Mouse (Mus musculus) CH12.LX (cell line): ENCODE data around the gene Fgf16.

Experiments
- CHD2 ChIP-seq: IDR thresholded peaks from 2 replicates; pipeline ENCODE4 v1.6.1; 2011; ENCODE audit warnings: low read length, improper control_type of control experiment
- CTCF ChIP-seq, 2 experiments: IDR thresholded peaks in 1 of 2; conservative IDR thresholded peaks in 1 of 2; 2 replicates each; pipeline ENCODE4 v1.5.1; 2011 to 2012; ENCODE audit warnings: low read depth in 2 of 2, low read length in 2 of 2, improper control_type of control experiment in 1 of 2, inconsistent platforms in 1 of 2, mild to moderate bottlenecking in 1 of 2, moderate library complexity in 1 of 2
- E2F4 ChIP-seq: IDR thresholded peaks from 2 replicates; pipeline ENCODE4 v1.6.1; 2011; ENCODE audit warnings: low read depth, low read length, improper control_type of control experiment; ENCODE audit not compliant: insufficient replicate concordance
- EP300 ChIP-seq: IDR thresholded peaks from 2 replicates; pipeline ENCODE4 v1.6.1; 2011; ENCODE audit warnings: low read length, improper control_type of control experiment
- ETS1 ChIP-seq: conservative IDR thresholded peaks from 2 replicates; pipeline ENCODE4 v1.6.1; 2012; ENCODE audit warnings: low read depth, mild to moderate bottlenecking, inconsistent platforms, low read length, improper control_type of control experiment, moderate library complexity
- JUN ChIP-seq: IDR thresholded peaks from 2 replicates; pipeline ENCODE4 v1.6.1; 2011; ENCODE audit warnings: low read depth, mild to moderate bottlenecking, low read length, improper control_type of control experiment, moderate library complexity; ENCODE audit not compliant: insufficient read depth
- NRF1 ChIP-seq: IDR thresholded peaks from 2 replicates; pipeline ENCODE4 v1.6.1; 2014; ENCODE audit warnings: low read depth, mild to moderate bottlenecking, inconsistent platforms, low read length, improper control_type of control experiment, moderate library complexity
- POLR2A ChIP-seq: IDR thresholded peaks from 2 replicates; pipeline ENCODE4 v1.6.1; 2011; ENCODE audit warnings: low read depth, mild to moderate bottlenecking, improper control_type of control experiment, low read length
- RCOR1 ChIP-seq: conservative IDR thresholded peaks from 2 replicates; pipeline ENCODE4 v1.6.1; 2012; ENCODE audit warnings: low read depth, mild to moderate bottlenecking, inconsistent platforms, low read length, improper control_type of control experiment
- SIN3A ChIP-seq: IDR thresholded peaks from 2 replicates; pipeline ENCODE4 v1.6.1; 2012; ENCODE audit warnings: low read length, improper control_type of control experiment, inconsistent platforms
- TCF12 ChIP-seq: IDR thresholded peaks from 2 replicates; pipeline ENCODE4 v1.6.1; 2014; ENCODE audit warnings: low read depth, mild to moderate bottlenecking, inconsistent platforms, low read length, improper control_type of control experiment
- USF1 ChIP-seq: IDR thresholded peaks from 2 replicates; pipeline ENCODE4 v1.6.1; 2014; ENCODE audit warnings: low read depth, mild to moderate bottlenecking, inconsistent platforms, low read length, improper control_type of control experiment

DNA sequence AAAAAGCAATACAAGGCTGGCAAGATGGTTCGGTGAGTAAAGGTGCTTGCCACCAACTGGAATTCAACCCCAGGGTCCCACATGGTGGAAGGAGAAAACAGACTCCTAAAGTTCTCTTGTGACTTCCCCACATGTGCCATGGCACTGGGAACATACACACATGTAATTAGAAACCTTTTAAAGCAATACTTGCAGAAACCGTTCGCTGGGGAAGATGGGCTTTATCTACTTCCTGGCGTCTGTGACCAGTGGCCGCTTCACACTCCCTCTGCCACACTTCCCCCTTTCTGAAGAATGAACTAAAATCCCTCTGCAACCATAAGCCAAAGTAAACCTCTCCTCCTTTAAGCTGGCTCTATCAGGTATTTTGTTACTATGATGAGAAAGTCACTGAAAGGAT lies 60.4 kb downstream of the Fgf16 start:
- TF ChIP-seq USF1 (no peak), CTCF (conservative IDR thresholded peaks at IDR 0.05 in 1 of 2, IDR thresholded peaks at IDR 0.05 in 1 of 2; ENCODE audit: low read depth in 2 of 2, low read length in 2 of 2) (no peak), ETS1 (no peak), TCF12 (no peak), CHD2 (no peak), RCOR1 (no peak), JUN (no peak), NRF1 (no peak), E2F4 (no peak), POLR2A (no peak), SIN3A (no peak), EP300 (no peak)
